Mouse (Mus musculus) ES-Bruce4 (cell line): ENCODE results near the gene Ltv1.

Source experiments
- CTCF ChIP-seq: IDR thresholded peaks from one replicate; pipeline ENCODE4 v1.8.1; 2011; ENCODE audit warnings: low read depth, low read length
- EP300 ChIP-seq: IDR thresholded peaks from 2 replicates; pipeline ENCODE4 v1.6.1; 2011; ENCODE audit warnings: low read depth, low read length; ENCODE audit not compliant: insufficient read depth

- TF ChIP-seq CTCF (no peak), EP300 (no peak)
Measured at GRCm38 (mm10) chr10:13168461-13168860, 24.5 kb downstream of the Ltv1 start.
